Mouse (Mus musculus) layer of hippocampus, adult 11-12 months (tissue): ENCODE measurements around the gene Edaradd.

Source experiments
- DNase-seq: peaks from one replicate; pipeline ENCODE4 v3.0.0; 2022; ENCODE audit warnings: low spot score

The Edaradd gene

DNA sequence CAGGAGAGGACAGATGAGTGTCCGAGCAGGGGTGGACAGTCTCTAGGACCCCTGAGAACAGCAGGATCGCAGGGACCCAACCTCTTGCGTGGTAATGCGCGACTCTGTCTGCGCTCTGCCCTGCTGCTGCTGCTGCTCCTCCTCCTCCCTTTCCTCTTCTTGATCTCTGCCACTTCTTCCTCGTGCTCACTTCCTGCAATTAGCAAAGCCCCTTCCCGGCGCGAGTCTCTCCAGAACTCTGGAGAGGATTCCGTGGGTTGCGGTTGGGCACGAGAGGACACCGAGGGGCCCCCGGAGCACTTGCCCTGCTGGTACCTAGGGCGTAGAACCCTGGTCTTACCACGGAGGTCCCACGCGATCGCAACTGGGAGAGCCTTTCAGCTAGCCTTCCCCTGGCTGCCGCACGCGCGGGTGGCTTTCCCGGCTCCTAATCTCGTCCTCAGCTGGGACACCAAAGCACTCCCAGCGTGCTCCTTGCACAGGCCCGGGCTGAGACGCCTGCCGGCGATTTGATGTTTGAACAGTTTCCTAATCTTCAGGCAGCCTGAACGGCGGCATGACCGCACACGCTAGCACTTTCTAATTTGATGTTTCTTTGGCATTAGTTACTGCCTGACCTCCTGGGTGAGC lies at the start of gene Edaradd:
Gene Edaradd, minus strand, starts transcription at position 484 of the 630 bp plus-strand sequence.
- DNase-seq: peak; percentile 22

GRCm38 (mm10) chr13:12569741-12570140 lies 49.5 kb upstream of the Edaradd start:
- DNase-seq: no peak

- no peak for DNase-seq
Observed at GRCm38 (mm10) chr13:12568597-12569469, 48.6 kb upstream of the Edaradd start.

GRCm38 (mm10) chr13:12567936-12568335 lies 47.7 kb upstream of the Edaradd start:
- DNase-seq: no peak

DNA sequence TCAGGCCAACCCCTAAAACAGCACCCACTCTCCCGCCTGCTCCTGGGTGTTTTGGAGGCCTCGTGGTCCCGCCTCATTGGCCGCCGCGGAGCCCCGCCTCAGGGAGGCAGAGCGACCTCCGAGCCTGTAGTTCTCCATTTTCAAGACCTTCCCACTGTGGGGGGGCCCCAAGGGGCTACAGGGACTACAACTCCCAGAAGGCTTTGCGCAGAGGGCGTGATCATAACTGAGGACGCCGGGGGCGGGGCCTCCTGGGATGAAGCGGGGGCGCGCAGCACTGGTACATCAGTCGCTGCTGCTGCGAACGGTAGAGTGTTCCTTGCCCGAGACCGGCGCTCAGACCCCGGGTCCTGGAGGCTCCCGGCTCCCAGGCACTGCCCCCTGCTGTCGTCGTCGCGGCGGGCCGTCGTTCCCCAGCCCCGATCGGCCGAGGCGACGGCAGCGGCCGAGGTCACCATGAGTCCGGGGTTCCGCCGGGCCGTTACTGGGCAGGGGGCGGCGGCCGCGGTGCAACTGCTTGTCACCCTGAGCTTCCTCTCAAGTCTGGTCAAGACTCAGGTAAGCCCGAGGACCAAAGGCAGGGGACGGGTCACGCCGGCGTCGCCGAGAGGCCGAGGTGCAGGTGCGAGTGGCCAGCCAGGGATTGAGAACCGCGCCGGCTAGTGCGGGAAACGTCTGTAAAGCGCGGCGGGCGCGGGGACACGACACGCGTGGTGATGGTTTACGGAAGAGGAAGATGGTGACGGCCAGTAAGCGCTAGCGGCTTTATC lies 45.6 kb upstream of the Edaradd start, which contains the start of gene Ero1lb:
Gene Ero1lb, plus strand, starts transcription at position 254 of the 770 bp plus-strand sequence.
- peak; percentile 100 for DNase-seq

DNA sequence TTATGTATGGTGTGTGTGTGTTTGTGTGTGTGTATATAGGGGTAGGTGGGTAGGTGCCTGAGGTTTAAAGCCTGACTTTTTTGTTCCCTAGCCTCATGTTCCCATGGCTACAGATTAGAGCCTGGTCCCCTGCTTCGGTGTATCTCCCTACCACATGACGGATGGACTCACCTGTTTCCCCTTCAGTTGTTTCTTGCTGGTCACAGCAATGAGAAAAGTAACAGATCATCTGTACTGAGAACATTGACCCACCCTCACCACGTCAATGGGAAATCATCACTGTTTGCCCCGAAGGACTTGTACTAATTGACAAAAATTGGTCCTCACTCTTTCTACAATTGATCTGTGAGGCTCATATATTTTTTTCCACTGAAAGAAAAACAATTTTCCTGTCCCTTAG lies 42.0 kb upstream of the Edaradd start:
- no peak for DNase-seq

GRCm38 (mm10) chr13:12561729-12562128 lies 41.5 kb upstream of the Edaradd start:
- no peak for DNase-seq

GRCm38 (mm10) chr13:12559462-12560120 lies 39.4 kb upstream of the Edaradd start:
- no peak for DNase-seq

- no peak for DNase-seq
Observed at GRCm38 (mm10) chr13:12559044-12559443, 38.8 kb upstream of the Edaradd start.

DNA sequence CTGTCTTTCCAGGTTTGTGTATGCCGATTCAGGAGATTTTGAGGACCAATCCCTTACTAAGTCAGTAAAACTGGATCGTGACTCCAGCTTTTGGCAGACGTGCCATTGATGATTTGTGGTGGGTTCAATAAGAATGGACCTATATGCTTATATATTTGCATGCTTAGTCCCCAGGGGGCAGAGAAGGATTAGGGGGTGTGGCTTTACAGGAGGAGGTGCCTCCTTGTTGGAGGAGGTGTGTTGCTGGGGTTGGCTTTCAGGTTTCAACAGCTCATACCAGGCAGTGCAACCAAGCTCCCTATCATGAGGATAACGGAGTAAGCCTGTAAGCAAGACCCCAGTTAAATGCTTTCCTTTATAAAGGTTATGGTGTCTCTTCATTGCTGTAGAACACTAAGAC lies 34.0 kb upstream of the Edaradd start:
- DNase-seq: no peak

DNA sequence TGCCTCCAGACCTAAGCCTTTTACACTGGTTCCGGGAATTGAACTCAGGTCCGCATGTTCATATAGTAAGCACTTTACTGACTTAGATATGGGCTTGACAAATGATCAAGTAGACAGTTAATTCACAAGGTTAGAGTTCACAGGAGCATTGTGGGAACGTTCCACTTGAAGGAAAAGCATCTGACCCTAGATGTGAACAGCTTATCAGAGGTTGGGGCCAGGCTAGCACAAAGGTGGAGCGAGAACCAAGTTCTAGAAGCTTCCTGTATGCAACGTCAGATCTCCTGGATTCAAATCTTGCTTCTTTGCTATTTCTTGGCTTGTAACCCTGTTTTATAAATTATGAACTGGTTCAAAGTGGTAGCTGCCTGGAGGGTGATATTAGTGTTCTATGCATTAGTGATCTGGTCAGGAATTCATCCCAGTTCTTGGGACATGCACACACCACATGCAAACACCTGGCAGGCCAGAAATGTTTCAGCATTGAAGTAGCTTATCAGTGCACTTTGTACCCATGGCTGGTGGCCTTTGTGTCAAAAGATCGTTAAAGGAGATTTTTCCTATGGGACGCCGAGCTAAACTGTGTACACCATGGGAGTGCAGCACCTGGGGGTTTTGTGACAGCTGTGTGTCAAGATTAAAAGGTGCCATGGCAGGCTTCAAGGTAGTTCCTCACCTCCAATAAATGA lies 23.8 kb upstream of the Edaradd start:
- no peak for DNase-seq

DNA sequence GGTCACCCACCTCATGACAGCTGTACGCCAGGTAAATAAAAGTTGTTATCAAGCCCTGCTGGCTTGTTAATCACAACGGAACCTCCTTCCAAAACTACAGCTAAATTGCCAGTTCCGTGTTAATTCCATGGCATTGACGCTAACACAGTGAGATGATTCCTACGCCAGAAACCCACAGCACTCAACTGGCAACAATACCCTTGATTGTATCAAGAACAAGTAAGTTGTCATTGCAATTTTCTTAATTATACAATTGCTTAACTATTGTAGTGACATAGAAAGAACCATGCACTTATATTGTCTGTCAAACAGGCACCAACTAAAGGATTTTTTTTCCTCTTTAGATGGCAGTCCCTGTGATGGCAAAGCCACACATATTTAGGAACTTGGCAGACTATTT lies 23.0 kb upstream of the Edaradd start:
- no peak for DNase-seq

GRCm38 (mm10) chr13:12542006-12542981 lies 22.1 kb upstream of the Edaradd start:
- DNase-seq: peak; percentile 25

DNA sequence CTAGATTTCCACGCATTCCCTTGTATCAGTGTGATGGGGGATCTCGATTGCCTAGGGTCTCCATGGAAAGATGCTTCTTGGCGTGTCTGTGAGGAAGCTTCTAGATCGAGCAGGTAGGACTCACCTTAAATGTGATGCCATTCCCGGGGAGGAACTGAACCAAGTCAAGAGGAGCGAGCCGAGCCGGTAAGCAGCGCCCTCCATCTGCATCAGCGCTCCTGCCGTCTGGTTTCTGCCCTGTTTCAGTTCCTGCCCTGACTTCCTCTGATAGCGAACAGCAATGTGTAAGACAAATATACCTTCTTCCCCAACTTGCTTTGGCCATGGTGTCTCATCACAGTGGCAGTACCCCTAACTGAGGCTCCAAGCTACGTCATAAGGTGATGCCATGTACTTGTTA lies 19.9 kb upstream of the Edaradd start:
- DNase-seq: no peak

GRCm38 (mm10) chr13:12539716-12540115 lies 19.5 kb upstream of the Edaradd start:
- no peak for DNase-seq

DNA sequence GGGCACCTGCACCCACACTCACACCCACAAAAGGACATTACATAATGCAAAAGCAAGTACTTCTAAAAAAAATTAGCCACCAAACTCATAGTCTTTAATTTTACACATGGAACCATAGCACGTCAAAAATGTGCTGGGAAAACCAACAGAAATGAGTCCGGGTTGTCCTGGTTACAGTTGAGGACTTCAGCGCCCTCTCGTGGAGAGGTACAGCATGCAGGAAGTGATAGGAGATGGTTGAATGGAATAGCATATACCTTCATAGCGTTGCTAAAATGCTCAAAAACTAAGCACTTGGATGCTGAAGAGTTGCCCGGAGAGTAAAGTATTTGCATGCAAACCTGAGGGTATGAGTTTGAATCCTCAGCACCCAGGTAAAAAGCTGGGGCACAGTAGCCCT lies 17.7 kb upstream of the Edaradd start:
- DNase-seq: peak; percentile 53

GRCm38 (mm10) chr13:12534628-12535027 lies 14.4 kb upstream of the Edaradd start:
- no peak for DNase-seq

DNA sequence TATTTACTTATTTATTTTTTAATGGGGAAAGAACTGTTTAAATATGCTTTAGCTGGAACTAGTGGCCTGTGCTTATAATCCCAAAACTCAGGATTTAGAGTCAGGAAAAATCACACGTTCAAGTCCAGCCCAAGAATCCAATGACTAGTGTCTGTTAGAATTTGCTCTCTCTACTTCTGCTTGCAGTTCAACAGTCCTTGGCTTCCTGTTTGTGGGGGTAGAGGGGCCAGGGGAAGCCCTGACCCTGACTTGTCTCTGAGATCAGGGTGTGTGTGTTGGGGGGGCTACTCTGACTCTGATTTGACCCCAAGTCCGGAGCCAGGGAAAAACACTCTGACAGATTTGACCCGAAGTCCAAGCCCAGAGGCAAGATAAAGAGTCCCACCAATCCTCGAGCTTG lies 5.4 kb upstream of the Edaradd start:
- DNase-seq: no peak

DNA sequence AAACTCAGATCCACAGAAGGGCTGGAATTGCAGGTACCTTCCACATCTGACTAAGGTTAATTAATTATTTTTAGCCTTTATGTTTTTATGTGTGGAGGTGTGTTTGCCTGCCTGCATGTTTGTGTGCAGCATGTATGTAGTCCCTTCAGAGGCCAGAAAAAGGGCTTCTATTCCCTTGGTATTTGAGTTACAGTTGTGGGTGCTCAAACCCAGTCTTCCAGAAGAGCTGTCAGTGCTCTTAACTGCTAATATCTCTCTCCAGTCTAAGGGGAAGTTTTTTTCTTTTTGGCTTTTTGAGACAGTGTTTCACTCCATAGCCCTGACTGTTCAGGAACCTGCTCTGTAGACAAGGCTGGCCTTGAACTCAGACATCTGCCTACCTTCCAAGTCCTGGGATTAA lies 2.1 kb upstream of the Edaradd start:
- no peak for DNase-seq

GRCm38 (mm10) chr13:12519371-12519770 lies 867 bp downstream of the Edaradd start:
- DNase-seq: no peak
